ENCODE assay signal across 9 mouse cellular contexts in the genomic region with DNA sequence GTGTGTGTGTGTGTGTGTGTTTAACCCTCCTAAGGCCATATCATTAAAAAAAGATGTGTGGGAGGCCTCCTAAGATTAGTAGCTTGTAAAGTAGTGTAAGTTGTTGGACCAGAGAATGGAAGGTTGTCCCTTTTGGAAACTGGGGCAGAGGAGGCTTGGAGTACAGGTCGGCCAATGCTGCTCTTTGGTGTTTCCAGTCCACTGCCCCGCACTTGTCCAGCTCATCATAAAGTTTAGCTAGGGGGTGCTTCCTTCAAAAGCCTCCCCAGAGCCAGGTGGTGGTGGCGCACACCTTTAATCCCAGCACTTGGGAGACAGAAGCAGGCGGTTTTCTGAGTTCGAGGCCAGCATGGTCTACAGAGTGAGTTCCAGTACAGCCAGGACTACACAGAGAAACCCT. TPM values are rescaled to one million over a fixed set of nuclear protein-coding genes. Genes with fewer than 3 reads are reported as not detected.
DNase-seq lines count a peak whose midpoint lies in the region; ATAC-seq and TF ChIP-seq lines count a peak whose summit lies in the region.
"Had no signal": no experiment of that assay in that cellular context is flagged by ENCODE, and none has a peak within 500 bp of the region (broad histone marks: within the 10 kb centered on the region; RNA-seq: fewer than 3 reads in every experiment).

No protein-coding gene starts in this region.

- DNase-seq in lung, embryonic 14.5 days = no peak
- DNase-seq in lung, postnatal 14 days = no peak
- no peak for DNase-seq in hindbrain, embryonic 11.5 days (ENCODE audit: low spot score)
- no peak for DNase-seq in adrenal gland, adult 8-10 months
- DNase-seq in cerebellum, adult 9-10 months = no peak
- DNase-seq in gastrocnemius, postnatal 25 days = no peak

- H3K4me2 ChIP-seq in lung, embryonic 14.5 days = peak overlapping the region; percentile 71
- 0 out of 2 replicates have a peak overlapping the region, but pooled peaks have one; percentile 51 for H3K4me2 ChIP-seq in hindbrain, embryonic 11.5 days (replicated peaks; ENCODE audit: low read depth, low read length)
- peak overlapping the region; percentile 65 for H3K4me2 ChIP-seq in limb, embryonic 12.5 days
- H3K4me2 ChIP-seq in neural tube, embryonic 15.5 days = peak overlapping the region; percentile 74

- H3K4me3 ChIP-seq in lung, embryonic 14.5 days (ENCODE audit: low read depth, low read length) = peak overlapping the region; percentile 69; the same call in 1 of the 2 replicates
- no peak overlapping the region for H3K4me3 ChIP-seq in hindbrain, embryonic 11.5 days (ENCODE audit: low read depth, low read length)
- H3K4me3 ChIP-seq in limb, embryonic 12.5 days (replicated peaks) = peak overlapping the region; percentile 63; the same call in 1 of the 2 replicates
- H3K4me3 ChIP-seq in neural tube, embryonic 15.5 days (replicated peaks) = no peak overlapping the region

- H3K36me3 ChIP-seq in lung, embryonic 14.5 days (ENCODE audit: insufficient read depth) = no peaks in the 10 kb centered on the region
- H3K36me3 ChIP-seq in hindbrain, embryonic 11.5 days (ENCODE audit: control insufficient read depth, insufficient read depth, low read length) = no peaks in the 10 kb centered on the region
- H3K36me3 ChIP-seq in limb, embryonic 12.5 days = no peaks in the 10 kb centered on the region
- no peaks in the 10 kb centered on the region for H3K36me3 ChIP-seq in neural tube, embryonic 15.5 days

- WGBS in lung, embryonic 14.5 days = 82% methylated on average over 5 of the region's 5 CpGs
- 86% methylated on average over 5 of the region's 5 CpGs for WGBS in hindbrain, embryonic 11.5 days
- WGBS in limb, embryonic 12.5 days = 80% methylated on average over 5 of the region's 5 CpGs
- WGBS in neural tube, embryonic 15.5 days = 87% methylated on average over 5 of the region's 5 CpGs

- peak overlapping the region; percentile 67 for H3K9ac ChIP-seq in lung, embryonic 14.5 days
- H3K9ac ChIP-seq in hindbrain, embryonic 11.5 days (ENCODE audit: low read depth, low read length) = no peak overlapping the region
- peak overlapping the region; percentile 60 for H3K9ac ChIP-seq in limb, embryonic 12.5 days (replicated peaks)
- H3K9ac ChIP-seq in neural tube, embryonic 15.5 days (replicated peaks) = no peak overlapping the region

- H3K9me3 ChIP-seq in lung, embryonic 14.5 days (ENCODE audit: low read depth, low read length) = no peaks in the 10 kb centered on the region
- H3K9me3 ChIP-seq in hindbrain, embryonic 11.5 days (ENCODE audit: control insufficient read depth, low read length) = no peaks in the 10 kb centered on the region
- no peaks in the 10 kb centered on the region for H3K9me3 ChIP-seq in limb, embryonic 12.5 days
- H3K9me3 ChIP-seq in neural tube, embryonic 15.5 days (replicated peaks) = no peaks in the 10 kb centered on the region

- H3K27me3 ChIP-seq in lung, embryonic 14.5 days (ENCODE audit: insufficient read depth, low read length) = no peaks in the 10 kb centered on the region
- H3K27me3 ChIP-seq in hindbrain, embryonic 11.5 days (ENCODE audit: control insufficient read depth, insufficient read depth, low read length) = no peaks in the 10 kb centered on the region
- no peaks in the 10 kb centered on the region for H3K27me3 ChIP-seq in limb, embryonic 12.5 days
- 0 out of 2 replicates have a peak, but pooled peaks cover 4% of the 10 kb centered on the region for H3K27me3 ChIP-seq in neural tube, embryonic 15.5 days (replicated peaks)

- TF ChIP-seq CTCF in lung, embryonic 14.5 days (IDR thresholded peaks at IDR 0.05; ENCODE audit: low read depth) = no peak

- H3K27ac ChIP-seq in lung, embryonic 14.5 days (ENCODE audit: low read depth) = peak overlapping the region; percentile 42
- no peak overlapping the region for H3K27ac ChIP-seq in hindbrain, embryonic 11.5 days (ENCODE audit: low read depth, low read length)
- peak overlapping the region; percentile 84 for H3K27ac ChIP-seq in limb, embryonic 12.5 days
- no peak overlapping the region for H3K27ac ChIP-seq in neural tube, embryonic 15.5 days (replicated peaks)

- 0 out of 2 replicates have a peak, but pooled peaks cover 14% of the 10 kb centered on the region for H3K4me1 ChIP-seq in lung, embryonic 14.5 days (ENCODE audit: insufficient read depth)
- H3K4me1 ChIP-seq in hindbrain, embryonic 11.5 days (replicated peaks; ENCODE audit: control insufficient read depth, insufficient read depth, low read length) = no peaks in the 10 kb centered on the region
- H3K4me1 ChIP-seq in limb, embryonic 12.5 days (replicated peaks) = peaks cover 31% of the 10 kb centered on the region
- H3K4me1 ChIP-seq in neural tube, embryonic 15.5 days = peaks cover 20% of the 10 kb centered on the region

- no peak for ATAC-seq in lung, embryonic 14.5 days (ENCODE audit: insufficient read depth)
- ATAC-seq in hindbrain, embryonic 11.5 days (ENCODE audit: low FRiP score) = no peak
- no peak for ATAC-seq in limb, embryonic 12.5 days (ENCODE audit: insufficient number of reproducible peaks, insufficient read depth, low FRiP score, low TSS enrichment, low read depth)
- no peak for ATAC-seq in neural tube, embryonic 15.5 days (ENCODE audit: low FRiP score)
- ATAC-seq: inflammation-experienced regulatory T-cells, adult 6 months had no signal

RNA-seq across cellular contexts. Expression of a gene that starts 0.8 kb away (rescaled TPM):
- polyA plus RNA-seq in lung, embryonic 14.5 days (2014; fragmentation: Nextera tagmentation; extraction: Ambion mirVana) = 0.18 and 0.43 TPM in 2 replicates
- polyA plus RNA-seq in hindbrain, embryonic 11.5 days (2014; fragmentation: Nextera tagmentation; extraction: Ambion mirVana) = 0.53 TPM in 1 of 2 replicates, not detected in the other
- 0.26 and 0.65 TPM in 2 replicates for polyA plus RNA-seq in limb, embryonic 12.5 days (2016; fragmentation: Nextera tagmentation; extraction: Ambion mirVana)
- 1.4 and 1.5 TPM in 2 replicates for polyA plus RNA-seq in neural tube, embryonic 15.5 days (2015; fragmentation: Nextera tagmentation; extraction: Ambion mirVana)
- 1 to 10 TPM; 2.6 to 3.7 (median 3.0) TPM for total RNA-seq in adrenal gland, adult 8-10 months (2022)
- not detected for total RNA-seq in gastrocnemius, postnatal 25 days (2021)
- polyA plus RNA-seq: inflammation-experienced regulatory T-cells, adult 6 months had no signal

RNA-seq across cellular contexts. Expression of a gene that starts 1.0 kb away (rescaled TPM):
- polyA plus RNA-seq in lung, embryonic 14.5 days (2014; fragmentation: Nextera tagmentation; extraction: Ambion mirVana) = 10.7 and 12.4 TPM in 2 replicates
- 11.4 and 13.1 TPM in 2 replicates for polyA plus RNA-seq in hindbrain, embryonic 11.5 days (2014; fragmentation: Nextera tagmentation; extraction: Ambion mirVana)
- 8.8 and 11.0 TPM in 2 replicates for polyA plus RNA-seq in limb, embryonic 12.5 days (2016; fragmentation: Nextera tagmentation; extraction: Ambion mirVana)
- polyA plus RNA-seq in neural tube, embryonic 15.5 days (2015; fragmentation: Nextera tagmentation; extraction: Ambion mirVana) = 6.3 and 8.7 TPM in 2 replicates
- 100 to 1,000 TPM in 1 of 4 experiments, 10 to 100 TPM in 3; 52.4 to 103 (median 74.9) TPM for total RNA-seq in adrenal gland, adult 8-10 months (2022)
- total RNA-seq in gastrocnemius, postnatal 25 days (2021) = 1 to 10 TPM; 3.4 to 6.6 TPM

Comparison
In these comparisons a context has a peak if more than half of its experiments do, and no peak if none do; other contexts are left out.
1. H3K27ac ChIP-seq: peak in lung, embryonic 14.5 days (single experiment) and limb, embryonic 12.5 days (single experiment); none in hindbrain, embryonic 11.5 days (single experiment) and neural tube, embryonic 15.5 days (single experiment).
2. H3K4me3 ChIP-seq: peak in lung, embryonic 14.5 days (single experiment) and limb, embryonic 12.5 days (single experiment); none in hindbrain, embryonic 11.5 days (single experiment) and neural tube, embryonic 15.5 days (single experiment).
3. H3K9ac ChIP-seq: peak in lung, embryonic 14.5 days (single experiment) and limb, embryonic 12.5 days (single experiment); none in hindbrain, embryonic 11.5 days (single experiment) and neural tube, embryonic 15.5 days (single experiment).
4. Peak in every context shown above with its lines, with median percentiles within 50 percentile points of each other: H3K4me2 ChIP-seq.